Mouse (Mus musculus): Measurements from ENCODE around the gene Rabl6.

Gene Rabl6

DNA sequence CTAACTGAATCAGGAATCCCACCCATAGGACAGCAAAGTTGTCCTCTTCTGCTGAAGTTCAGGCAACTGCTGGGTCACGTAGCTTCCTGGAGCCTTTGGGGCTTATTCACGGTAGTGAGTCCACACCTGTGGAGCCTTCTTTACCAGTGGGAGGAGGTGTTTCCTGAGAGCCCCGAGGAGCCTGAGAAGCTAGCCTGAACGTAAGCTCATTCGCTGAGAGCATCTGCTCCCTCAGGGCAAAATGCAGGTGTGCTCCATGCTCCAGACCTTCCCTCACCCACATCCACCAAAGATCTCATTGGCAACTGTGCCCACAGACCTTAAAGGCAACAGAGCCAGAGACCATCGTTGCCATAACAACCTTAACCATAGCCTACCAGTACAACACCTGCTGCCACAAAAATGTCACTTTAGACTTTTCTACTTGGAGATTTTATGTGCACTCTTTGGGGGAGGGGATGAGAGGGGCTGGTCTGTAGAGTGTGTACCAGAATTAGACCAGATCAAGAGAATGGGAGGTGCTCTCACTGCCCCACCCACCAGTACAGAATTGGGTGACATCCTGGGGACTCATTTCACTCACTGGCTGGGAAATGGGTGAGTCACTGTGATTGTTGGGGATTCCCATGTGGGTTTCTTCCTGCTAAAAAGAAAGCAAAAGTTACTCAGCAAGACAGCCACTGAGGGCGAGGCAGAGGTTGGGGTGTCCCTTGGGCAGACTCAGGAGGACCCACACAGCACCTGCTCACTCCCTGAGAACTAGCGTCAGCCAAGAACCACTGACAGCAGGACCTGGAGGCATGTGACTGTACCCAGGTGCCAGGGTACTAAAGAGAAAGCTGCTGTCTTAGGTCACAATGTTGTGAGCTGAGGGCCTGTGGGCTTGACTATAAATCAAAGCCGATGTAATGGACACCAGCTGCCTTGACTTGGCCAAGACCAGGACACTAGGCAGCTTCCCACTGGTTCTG is 59.0 kb downstream of the Rabl6 start:
- no peak for DNase-seq (ENCODE audit: low read depth, low spot score)

DNA sequence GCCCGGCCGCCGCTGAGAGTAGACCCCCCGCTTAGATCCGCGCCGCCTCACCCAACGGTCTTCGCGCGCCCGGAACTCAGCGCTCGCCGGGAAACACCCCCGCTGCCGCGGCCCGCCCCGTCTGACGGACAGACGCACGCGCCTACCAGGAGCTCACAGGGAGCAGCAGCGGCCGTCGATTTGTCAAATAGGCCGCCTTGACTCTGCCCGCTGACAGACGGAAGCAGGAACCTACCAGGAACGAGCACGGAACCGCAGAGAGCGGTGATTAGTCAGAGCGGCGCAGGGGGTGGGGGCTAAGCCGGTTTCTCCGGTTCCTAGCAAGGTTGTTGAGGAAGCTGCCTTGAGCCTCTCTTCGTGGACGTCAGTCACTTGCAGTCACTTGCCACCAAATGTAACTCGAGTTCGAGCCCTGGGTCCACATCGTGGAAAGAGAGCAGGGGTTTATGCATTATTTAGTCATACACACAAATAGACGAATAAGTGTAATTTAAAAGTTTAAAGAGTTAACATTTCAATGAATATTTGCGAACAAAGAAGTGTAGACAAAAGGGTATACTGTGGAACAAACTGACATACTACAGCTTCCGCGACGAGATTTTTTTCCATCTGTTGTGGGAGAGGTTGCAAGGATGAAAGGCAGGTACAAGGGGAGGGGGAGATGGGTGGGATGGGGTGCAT is 61.4 kb downstream of the Rabl6 start, which contains the start of gene Traf2:
Traf2 (minus strand) TSS at position 130 of the 681 bp plus-strand sequence.
- peak; percentile 99 for DNase-seq (ENCODE audit: low read depth, low spot score)

DNA sequence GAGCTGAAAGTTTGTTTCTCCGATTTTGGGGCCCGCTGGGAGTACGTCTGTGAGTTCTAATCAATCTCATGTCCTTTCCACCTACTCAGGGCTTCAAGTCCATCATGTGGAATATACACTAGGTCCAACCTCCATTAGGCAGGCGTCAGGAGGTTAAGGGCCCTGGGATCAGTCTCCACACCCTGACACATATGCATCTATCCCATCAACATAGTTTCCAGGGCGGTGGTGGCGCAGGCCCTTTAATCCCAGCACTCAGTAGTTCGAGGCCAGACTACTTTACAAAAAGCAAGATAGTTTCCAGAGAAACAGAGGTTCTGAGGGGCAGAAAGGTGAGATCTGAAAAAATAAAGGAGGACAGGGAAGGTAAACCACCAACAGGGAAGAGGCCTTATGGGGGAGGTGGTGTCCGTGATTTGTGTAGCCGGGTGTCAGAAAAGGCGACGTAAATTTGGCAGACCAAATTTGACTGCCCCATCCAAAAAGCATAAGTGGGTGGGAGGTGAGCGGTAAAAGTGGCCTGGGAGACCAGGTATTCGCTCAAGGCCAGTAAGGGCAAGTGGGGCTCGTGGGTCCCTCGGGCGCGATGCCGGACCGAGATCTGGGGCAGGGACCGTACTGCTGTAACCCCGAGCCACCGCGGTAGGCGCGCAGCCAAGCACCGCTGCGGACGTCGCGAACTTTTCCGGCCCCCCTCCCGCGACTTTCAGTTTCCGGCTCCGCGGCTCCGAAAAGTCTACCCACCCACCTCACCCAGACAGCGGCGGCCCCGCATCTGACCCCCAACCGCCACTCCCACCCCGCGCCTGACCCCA is 62.1 kb downstream of the Rabl6 start:
- DNase-seq (ENCODE audit: low read depth, low spot score), result no peak

DNA sequence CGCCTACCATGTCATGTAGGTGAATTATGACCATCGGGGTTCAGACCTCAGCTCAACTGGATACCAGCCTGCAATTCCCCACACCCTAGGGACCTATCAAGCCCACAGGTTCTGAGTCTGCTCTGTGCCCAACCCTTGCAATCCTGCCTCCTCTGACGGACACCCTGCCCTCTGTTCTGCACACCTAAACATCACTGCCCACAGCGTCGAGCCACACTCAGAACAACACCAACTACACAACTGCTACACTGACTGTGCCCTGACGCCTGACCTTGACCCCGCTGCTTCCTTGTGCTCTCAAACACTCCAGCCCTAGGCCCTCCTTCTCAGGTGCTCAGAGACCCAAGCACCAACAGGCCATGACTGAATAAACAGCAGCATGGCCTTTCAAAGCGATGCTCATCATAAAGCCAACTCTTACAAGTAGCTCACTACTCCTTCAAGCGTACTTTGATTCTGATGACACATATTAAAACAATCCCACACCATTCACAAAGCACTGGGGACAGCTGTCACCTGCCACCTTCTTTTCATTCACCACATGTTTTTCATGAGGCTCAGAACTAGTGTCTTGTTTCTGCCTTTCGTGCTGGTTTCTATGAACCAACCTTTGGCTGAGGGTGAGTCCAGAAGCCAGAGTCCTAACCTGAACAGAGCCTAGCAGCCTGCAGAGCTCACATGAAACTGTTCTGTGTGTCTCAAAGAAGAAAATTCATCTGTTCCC is 66.5 kb downstream of the Rabl6 start:
- no peak for DNase-seq (ENCODE audit: low read depth, low spot score)

DNA sequence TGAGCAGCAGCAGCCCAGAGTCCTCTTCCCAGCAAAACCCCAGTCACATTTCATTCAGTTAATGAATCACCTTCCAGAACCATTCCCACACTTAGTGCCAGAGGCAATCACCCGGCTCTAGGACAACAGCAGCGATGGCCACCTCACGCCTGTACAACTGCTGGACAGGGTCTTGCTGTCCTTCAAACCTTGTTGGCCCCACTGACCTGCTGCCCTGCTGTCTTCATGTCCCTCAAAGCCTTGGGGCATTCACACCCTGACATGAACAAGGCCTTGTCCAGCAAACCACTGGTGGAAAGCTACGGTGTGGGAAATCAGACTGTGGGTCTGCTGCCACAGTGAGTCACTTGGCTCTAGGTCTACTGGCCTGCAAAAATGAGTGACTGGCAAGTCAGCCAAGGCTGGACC is 67.8 kb downstream of the Rabl6 start:
- DNase-seq (ENCODE audit: low read depth, low spot score), result no peak

DNA sequence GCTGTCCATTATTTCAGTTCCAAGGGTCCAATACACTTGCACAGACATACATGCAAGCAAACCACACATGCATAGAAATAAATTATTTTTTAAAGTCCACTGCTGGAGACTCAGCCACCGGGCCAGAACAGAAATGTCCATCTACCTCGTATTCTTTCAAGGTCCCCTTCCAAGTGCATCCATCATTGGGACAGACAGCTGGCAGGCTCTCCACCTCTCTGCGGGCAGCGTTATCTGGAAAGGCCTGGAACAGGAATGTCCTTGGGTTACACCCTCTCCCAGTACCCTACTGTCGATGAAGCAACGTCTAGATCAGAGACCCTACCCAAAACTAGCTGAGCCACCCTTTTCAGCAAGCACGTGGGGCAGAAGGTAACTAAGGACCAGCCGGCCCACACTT is 71.8 kb downstream of the Rabl6 start:
- no peak for DNase-seq (ENCODE audit: low read depth, low spot score)

DNA sequence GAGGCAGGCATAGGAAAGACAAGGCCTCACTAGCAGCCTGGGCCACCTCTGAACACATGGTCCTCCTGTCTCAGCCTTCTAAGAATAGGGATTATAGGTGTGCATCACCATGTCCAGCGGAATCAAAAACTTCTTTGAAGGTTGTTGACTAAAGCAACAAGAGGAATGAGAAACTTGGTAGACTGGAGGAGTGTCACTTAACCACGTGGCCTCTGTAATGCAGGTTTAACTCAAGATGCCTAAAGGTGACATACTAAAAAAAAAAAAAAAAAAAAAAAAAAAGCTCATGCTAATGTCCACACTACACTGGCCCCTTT is 73.5 kb downstream of the Rabl6 start:
- DNase-seq (ENCODE audit: low read depth, low spot score), result no peak

DNA sequence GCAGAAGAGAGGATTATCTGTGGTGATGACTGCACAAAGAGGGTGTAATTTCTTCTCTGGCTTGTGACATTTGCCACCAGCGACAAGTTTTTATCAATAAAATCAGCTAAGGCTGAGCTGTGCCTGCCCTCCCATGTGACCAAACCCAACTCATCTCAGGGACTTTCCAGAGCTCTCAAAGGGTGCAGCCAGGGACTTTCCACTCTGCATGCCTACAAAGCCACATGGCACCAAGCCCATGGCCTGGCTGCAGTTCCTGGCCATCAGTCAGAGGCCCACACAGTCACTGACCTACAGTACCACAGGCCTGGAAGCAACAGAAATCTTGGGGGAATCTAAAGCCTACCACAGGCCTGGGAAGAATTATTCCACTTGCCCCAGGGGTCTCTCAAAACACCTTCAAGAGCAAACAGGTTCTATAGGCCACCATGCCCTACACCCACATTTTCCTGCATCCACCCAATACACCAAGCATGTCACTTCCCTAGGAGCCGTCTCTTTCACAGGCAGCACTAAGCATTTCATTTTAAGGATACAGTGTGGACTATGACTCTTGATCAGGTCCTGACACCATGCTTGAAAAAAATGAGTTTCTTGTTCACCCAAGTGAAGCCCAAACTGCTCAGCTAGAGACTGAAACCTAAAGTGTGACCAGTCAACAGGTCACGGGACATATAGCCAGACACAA is 74.0 kb downstream of the Rabl6 start:
- DNase-seq (ENCODE audit: low read depth, low spot score), result no peak

DNA sequence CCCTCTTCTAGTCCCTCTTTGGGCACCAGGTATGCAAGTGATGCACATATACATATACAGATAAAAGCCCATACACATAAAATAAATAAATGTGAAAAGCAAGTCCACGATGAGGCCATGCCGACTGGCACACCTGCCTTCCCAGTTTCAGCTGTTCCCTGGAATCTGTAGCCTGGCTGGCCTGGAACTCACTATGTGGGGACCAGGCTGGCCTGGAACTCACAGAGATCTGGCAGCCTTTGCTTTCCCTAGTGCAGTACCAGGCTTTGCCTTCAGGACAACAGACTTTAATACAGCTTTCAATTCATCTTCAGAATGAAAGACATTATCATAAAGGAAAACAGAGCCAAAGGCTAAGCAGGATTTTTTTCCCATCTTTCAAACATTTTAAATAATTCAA is 74.6 kb downstream of the Rabl6 start:
- DNase-seq (ENCODE audit: low read depth, low spot score), result no peak

All from mesoderm, embryonic 11.5 days (tissue).